Mouse (Mus musculus): ENCODE results near the gene Gm49373.
"Not testable (repeated sequence)": the region's sequence is repeated elsewhere in the genome, so short reads cannot be mapped to it uniquely, and the experiment has no call there.

The Gm49373 gene

GRCm38 (mm10) chr9:21067006-21067684 is 5.8 kb downstream of the Gm49373 start, which contains the start of gene Zglp1:
Gene Zglp1 (minus strand): TSS chr9:21067093.
- DNase-seq = no peak

- no peak for DNase-seq
These were observed 10.0 kb downstream of the Gm49373 start for GRCm38 (mm10) chr9:21062928-21063327.

- no peak for DNase-seq
These were observed 21.3 kb downstream of the Gm49373 start for GRCm38 (mm10) chr9:21051578-21051977.

- no peak for DNase-seq
These were observed 27.7 kb downstream of the Gm49373 start for GRCm38 (mm10) chr9:21045235-21045634.

GRCm38 (mm10) chr9:21044785-21045184 is 28.1 kb downstream of the Gm49373 start:
- DNase-seq = not testable (repeated sequence)

DNA sequence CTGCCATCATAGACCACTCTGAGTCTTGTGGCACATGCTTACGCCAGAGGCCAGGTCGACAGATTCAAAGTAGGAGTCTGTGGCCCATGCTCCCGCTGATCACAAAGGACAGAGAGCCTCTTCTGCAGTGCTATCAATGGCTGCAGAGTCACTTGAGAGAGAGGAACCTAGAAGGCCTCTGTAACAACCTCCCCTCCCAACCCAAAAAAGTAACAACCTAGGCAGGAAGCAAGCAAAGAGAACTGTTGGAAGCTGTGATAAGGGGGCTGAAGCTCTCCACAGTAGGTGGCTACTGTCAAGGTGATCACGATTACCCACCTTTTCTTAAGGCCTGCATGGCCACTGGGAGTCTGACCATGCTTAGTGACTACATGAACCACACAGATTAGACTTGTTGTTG is 29.3 kb downstream of the Gm49373 start:
- no peak for DNase-seq

GRCm38 (mm10) chr9:21041308-21041707 is 31.6 kb downstream of the Gm49373 start:
- DNase-seq = no peak

- DNase-seq = no peak
These were observed 33.1 kb downstream of the Gm49373 start for GRCm38 (mm10) chr9:21039779-21040178.

GRCm38 (mm10) chr9:21037481-21037891 is 35.4 kb downstream of the Gm49373 start:
- no peak for DNase-seq

- DNase-seq = no peak
These were observed 36.2 kb downstream of the Gm49373 start for GRCm38 (mm10) chr9:21036666-21037065.

GRCm38 (mm10) chr9:21036161-21036560 is 36.7 kb downstream of the Gm49373 start:
- no peak for DNase-seq

- DNase-seq = no peak
These were observed 37.3 kb downstream of the Gm49373 start for GRCm38 (mm10) chr9:21035586-21035985.

- DNase-seq = no peak
These were observed 38.3 kb downstream of the Gm49373 start for GRCm38 (mm10) chr9:21034481-21035085.

- DNase-seq = no peak
These were observed 39.8 kb downstream of the Gm49373 start for GRCm38 (mm10) chr9:21033136-21033535.

DNA sequence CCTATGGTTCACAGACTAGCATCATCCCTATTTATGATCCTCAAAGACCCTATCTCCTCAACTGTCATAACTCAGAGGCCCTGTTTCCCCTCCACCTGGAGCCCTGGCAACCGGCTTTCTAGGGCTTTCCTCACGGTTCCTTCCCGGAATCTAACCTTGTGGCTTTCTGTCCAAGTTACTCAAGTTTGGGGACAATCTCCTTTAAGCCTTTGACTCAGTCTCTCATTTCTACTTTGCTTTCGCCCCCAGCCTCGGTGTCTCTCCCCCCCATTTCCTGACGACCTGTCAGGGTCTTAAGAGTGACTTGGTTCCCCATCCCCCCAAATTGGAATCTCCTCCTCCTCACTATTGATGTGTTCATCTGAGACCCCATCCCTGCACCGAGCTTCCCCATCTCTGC is 40.4 kb downstream of the Gm49373 start:
- no peak for DNase-seq

GRCm38 (mm10) chr9:21031896-21032351 is 41.0 kb downstream of the Gm49373 start, which contains the start of gene Icam5:
Gene Icam5 (plus strand): TSS chr9:21032073.
- no peak for DNase-seq

DNA sequence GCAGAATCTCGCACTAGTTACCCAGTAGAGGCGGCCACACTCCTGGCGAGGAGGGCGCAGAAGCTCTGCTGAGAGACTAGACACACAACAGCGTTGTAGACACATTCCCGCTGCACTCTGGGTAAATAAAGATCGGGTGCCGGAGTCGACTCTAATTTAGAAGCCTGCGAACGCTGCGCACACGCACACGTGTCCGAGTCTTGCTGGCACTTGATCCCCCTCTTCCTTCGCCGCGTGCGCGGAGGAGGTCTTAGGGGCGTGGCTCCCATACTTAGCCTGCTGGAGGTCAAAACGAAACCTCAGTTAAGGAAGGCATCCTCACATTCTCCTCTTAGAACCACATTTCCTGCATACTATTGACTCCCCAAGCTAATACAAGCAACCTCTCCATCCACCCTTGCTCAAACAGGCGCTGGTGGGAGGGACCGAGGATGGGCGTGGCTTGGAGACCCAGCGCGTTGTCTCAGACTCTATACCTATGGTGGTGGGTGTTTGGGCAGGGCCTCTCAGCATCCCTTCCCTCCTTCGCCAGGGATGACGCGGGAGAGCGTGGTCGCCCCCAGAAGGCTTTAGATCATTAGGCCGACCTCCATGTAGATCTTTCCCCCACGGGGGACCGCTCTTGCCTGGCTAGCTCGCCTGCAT is 41.5 kb downstream of the Gm49373 start:
- DNase-seq = peak; percentile 25

DNA sequence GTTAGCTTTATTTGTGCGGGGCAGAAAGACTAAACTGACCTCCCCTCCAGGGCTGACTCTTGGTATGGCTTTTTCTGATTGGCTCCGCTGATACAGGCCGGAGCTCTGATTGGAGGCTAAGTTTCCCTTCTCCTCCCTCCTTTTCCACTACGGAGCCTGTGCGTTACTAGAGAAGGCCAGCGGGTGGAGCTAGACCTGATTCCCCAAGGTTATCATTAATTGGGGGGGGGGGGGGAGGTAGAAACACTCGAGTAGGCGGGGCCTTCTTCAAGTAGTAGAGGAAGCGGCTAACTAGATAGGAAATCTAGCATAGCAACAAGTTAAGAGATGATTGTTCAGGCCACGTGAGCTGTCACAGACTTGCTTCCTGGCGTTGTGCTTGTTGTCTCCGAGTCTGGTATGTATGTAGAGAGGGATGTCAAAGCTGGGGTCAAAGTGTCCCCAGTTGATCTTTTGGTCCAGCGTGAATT is 42.1 kb downstream of the Gm49373 start:
- peak; percentile 60 for DNase-seq

DNA sequence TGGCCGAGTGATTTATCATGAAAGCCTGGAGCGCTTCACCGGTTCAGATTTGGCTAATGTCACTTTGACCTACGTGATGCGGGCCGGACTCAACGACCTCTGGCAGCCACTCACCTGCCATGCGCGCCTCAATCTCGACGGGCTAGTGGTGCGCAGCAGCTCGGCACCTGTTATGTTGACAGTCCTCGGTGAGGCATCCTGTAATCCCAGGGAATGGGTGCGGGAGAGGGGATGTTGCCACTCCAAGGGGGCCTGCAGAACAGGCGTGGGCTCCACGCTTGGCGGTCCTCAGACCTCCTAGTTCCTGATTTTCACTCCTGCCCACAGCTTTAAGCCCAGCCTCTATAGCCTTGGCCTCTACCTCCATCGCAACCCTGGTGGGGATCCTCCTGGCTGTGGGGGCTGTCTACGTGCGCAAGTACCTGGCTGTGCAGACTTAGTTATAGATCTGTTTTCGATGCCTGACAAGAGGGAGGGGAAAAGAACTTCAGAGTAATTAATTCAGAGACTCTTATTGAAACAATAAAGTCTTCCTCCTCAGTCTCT is 42.8 kb downstream of the Gm49373 start:
- DNase-seq = no peak

DNA sequence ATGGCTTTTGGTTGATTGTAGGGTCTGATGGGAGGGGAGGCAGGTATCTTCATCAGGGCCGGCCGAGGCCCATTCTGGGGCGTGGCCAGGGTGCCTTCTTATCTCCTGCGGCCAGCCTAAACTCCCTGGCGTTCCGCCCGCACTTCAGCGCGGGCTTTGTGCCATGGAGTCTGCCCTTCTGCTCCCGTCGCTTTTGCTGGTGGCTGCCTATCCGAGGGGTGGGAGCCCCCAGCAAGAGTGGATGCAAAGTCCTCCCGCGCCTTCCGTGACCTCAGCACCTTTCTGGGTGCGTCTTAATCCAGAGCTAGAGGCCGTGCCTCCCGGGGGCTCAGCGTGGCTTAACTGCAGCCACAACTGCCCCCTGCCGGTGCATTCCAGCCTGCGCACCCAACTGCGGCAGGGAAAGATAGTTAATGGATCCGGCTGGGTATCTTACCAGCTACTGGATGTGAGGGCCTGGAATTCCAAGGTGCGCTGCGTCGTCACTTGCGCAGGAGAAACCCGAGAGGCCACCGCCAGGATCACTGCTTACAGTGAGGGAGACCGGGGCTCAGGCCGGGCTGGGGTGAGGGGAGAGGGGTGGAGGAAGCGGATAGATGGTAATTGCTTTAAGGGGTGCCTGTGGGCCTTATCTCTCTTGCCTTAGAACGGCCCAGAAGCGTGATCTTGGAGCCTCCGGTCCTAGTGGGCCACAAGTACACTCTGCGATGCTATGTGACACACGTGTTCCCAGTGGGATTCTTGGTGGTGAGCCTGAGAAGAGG is 43.4 kb downstream of the Gm49373 start, which contains the start of gene Icam4:
Icam4 (plus strand) TSS at position 83 of the 764 bp plus-strand sequence.
- DNase-seq = peak; percentile 52

- no peak for DNase-seq
These were observed 44.3 kb downstream of the Gm49373 start for GRCm38 (mm10) chr9:21028560-21029110.

DNA sequence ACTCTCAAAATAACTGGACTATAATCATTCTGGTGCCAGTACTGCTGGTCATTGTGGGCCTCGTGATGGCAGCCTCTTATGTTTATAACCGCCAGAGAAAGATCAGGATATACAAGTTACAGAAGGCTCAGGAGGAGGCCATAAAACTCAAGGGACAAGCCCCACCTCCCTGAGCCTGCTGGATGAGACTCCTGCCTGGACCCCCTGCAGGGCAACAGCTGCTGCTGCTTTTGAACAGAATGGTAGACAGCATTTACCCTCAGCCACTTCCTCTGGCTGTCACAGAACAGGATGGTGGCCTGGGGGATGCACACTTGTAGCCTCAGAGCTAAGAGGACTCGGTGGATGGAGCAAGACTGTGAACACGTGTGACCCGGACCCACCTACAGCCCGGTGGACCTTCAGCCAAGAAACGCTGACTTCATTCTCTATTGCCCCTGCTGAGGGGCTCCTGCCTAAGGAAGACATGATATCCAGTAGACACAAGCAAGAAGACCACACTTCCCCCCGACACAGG is 45.1 kb downstream of the Gm49373 start:
- no peak for DNase-seq
